Mouse (Mus musculus): ENCODE results near the gene Gpr22. TPM values are rescaled to one million over a fixed set of nuclear protein-coding genes. Genes with fewer than 3 reads are reported as not detected.

Gene Gpr22
- polyA plus RNA-seq, 1 experiment from 2014 or later, result 0.38 TPM

GRCm38 (mm10) chr12:31714070-31714469, 323 bp upstream of the Gpr22 start:
- no peak for ATAC-seq (ENCODE audit: low FRiP score, low read depth)
- H3K9ac ChIP-seq, result no peak overlapping the region
- H3K4me2 ChIP-seq (replicated peaks), result peak overlapping the region; percentile 49
- H3K27me3 ChIP-seq, result no peaks in the 10 kb centered on the region
- no peak overlapping the region for H3K27ac ChIP-seq
- H3K36me3 ChIP-seq, result no peaks in the 10 kb centered on the region
- H3K4me3 ChIP-seq, result no peak overlapping the region
- peaks cover 10% of the 10 kb centered on the region for H3K4me1 ChIP-seq
- 45% methylated on average over 3 of the region's 3 CpGs for WGBS
- no peaks in the 10 kb centered on the region for H3K9me3 ChIP-seq

GRCm38 (mm10) chr12:31712727-31713126, 1.0 kb downstream of the Gpr22 start:
- 62% methylated on average over 4 of the region's 4 CpGs for WGBS
- Histone ChIP-seq H3K27me3 (no peaks in the 10 kb centered on the region), H3K9ac (no peak overlapping the region), H3K27ac (no peak overlapping the region), H3K36me3 (no peaks in the 10 kb centered on the region), H3K4me3 (no peak overlapping the region), H3K4me1 (peaks cover 11% of the 10 kb centered on the region), H3K9me3 (no peaks in the 10 kb centered on the region), H3K4me2 (replicated peaks) (no peak overlapping the region)
- no peak for ATAC-seq (ENCODE audit: low FRiP score, low read depth)

- H3K27ac ChIP-seq, result no peak overlapping the region
- H3K9ac ChIP-seq, result no peak overlapping the region
- ATAC-seq (ENCODE audit: low FRiP score, low read depth), result no peak
- no peaks in the 10 kb centered on the region for H3K27me3 ChIP-seq
- no peaks in the 10 kb centered on the region for H3K36me3 ChIP-seq
- peaks cover 14% of the 10 kb centered on the region for H3K4me1 ChIP-seq
- H3K9me3 ChIP-seq, result no peaks in the 10 kb centered on the region
- 43% methylated on average over 5 of the region's 5 CpGs for WGBS
- H3K4me2 ChIP-seq (replicated peaks), result no peak overlapping the region
- no peak overlapping the region for H3K4me3 ChIP-seq
Observed at GRCm38 (mm10) chr12:31712233-31712632, 1.5 kb downstream of the Gpr22 start.

GRCm38 (mm10) chr12:31709665-31710064, 4.1 kb downstream of the Gpr22 start:
- WGBS, result 91% methylated on average over 6 of the region's 6 CpGs
- no peaks in the 10 kb centered on the region for H3K9me3 ChIP-seq
- no peak overlapping the region for H3K4me3 ChIP-seq
- H3K27me3 ChIP-seq, result no peaks in the 10 kb centered on the region
- H3K4me1 ChIP-seq, result peaks cover 14% of the 10 kb centered on the region
- H3K4me2 ChIP-seq (replicated peaks), result no peak overlapping the region
- H3K36me3 ChIP-seq, result no peaks in the 10 kb centered on the region
- no peak overlapping the region for H3K27ac ChIP-seq
- ATAC-seq (ENCODE audit: low FRiP score, low read depth), result no peak
- H3K9ac ChIP-seq, result no peak overlapping the region

- WGBS, result 31% methylated on average over 1 of the region's 1 CpGs
- Histone ChIP-seq H3K9ac (no peak overlapping the region), H3K9me3 (no peaks in the 10 kb centered on the region), H3K36me3 (no peaks in the 10 kb centered on the region), H3K4me1 (peaks cover 8% of the 10 kb centered on the region), H3K4me2 (replicated peaks) (no peak overlapping the region), H3K27me3 (no peaks in the 10 kb centered on the region), H3K27ac (no peak overlapping the region), H3K4me3 (no peak overlapping the region)
- no peak for ATAC-seq (ENCODE audit: low FRiP score, low read depth)
Observed at GRCm38 (mm10) chr12:31707531-31707930, 6.2 kb downstream of the Gpr22 start.

- H3K4me2 ChIP-seq (replicated peaks), result no peak overlapping the region
- 52% methylated on average over 2 of the region's 2 CpGs for WGBS
- no peak overlapping the region for H3K4me3 ChIP-seq
- H3K27me3 ChIP-seq, result no peaks in the 10 kb centered on the region
- no peak overlapping the region for H3K27ac ChIP-seq
- H3K36me3 ChIP-seq, result no peaks in the 10 kb centered on the region
- no peak for ATAC-seq (ENCODE audit: low FRiP score, low read depth)
- peaks cover 4% of the 10 kb centered on the region; the same call in 1 of the 2 replicates for H3K4me1 ChIP-seq
- H3K9me3 ChIP-seq, result no peaks in the 10 kb centered on the region
- H3K9ac ChIP-seq, result no peak overlapping the region
Observed at GRCm38 (mm10) chr12:31706168-31706567, 7.6 kb downstream of the Gpr22 start.

GRCm38 (mm10) chr12:31703904-31704303, 9.8 kb downstream of the Gpr22 start:
- WGBS, result 80% methylated on average over 6 of the region's 6 CpGs
- H3K27ac ChIP-seq, result no peak overlapping the region
- ATAC-seq (ENCODE audit: low FRiP score, low read depth), result no peak

GRCm38 (mm10) chr12:31701411-31701810, 12.3 kb downstream of the Gpr22 start:
- WGBS, result 58% methylated on average over 5 of the region's 5 CpGs
- Histone ChIP-seq H3K9ac (no peak overlapping the region), H3K27me3 (no peaks in the 10 kb centered on the region), H3K4me2 (replicated peaks) (no peak overlapping the region), H3K4me1 (no peaks in the 10 kb centered on the region), H3K36me3 (peaks cover 19% of the 10 kb centered on the region), H3K9me3 (peaks cover 8% of the 10 kb centered on the region; the same call in 1 of the 2 replicates), H3K27ac (no peak overlapping the region), H3K4me3 (no peak overlapping the region)
- no peak for ATAC-seq (ENCODE audit: low FRiP score, low read depth)

More at GRCm38 (mm10) chr12:31703904-31704303, 9.8 kb downstream of the Gpr22 start:
- Histone ChIP-seq H3K27me3 (no peaks in the 10 kb centered on the region), H3K4me3 (no peak overlapping the region), H3K4me2 (replicated peaks) (no peak overlapping the region), H3K36me3 (no peaks in the 10 kb centered on the region), H3K9me3 (no peaks in the 10 kb centered on the region), H3K9ac (no peak overlapping the region), H3K4me1 (peaks cover 4% of the 10 kb centered on the region; the same call in 1 of the 2 replicates)

- Histone ChIP-seq H3K9me3 (peaks cover 8% of the 10 kb centered on the region; the same call in 1 of the 2 replicates), H3K27ac (no peak overlapping the region), H3K9ac (no peak overlapping the region), H3K4me1 (no peaks in the 10 kb centered on the region), H3K4me3 (no peak overlapping the region), H3K36me3 (peaks cover 19% of the 10 kb centered on the region), H3K27me3 (no peaks in the 10 kb centered on the region), H3K4me2 (replicated peaks) (no peak overlapping the region)
- no peak for ATAC-seq (ENCODE audit: low FRiP score, low read depth)
- WGBS, result 73% methylated on average over 5 of the region's 5 CpGs
Observed at GRCm38 (mm10) chr12:31700623-31701347, 13.0 kb downstream of the Gpr22 start.

GRCm38 (mm10) chr12:31693278-31693677, 20.5 kb downstream of the Gpr22 start:
- H3K9me3 ChIP-seq, result peaks cover 8% of the 10 kb centered on the region; the same call in 1 of the 2 replicates
- peaks cover 18% of the 10 kb centered on the region for H3K36me3 ChIP-seq
- no peak overlapping the region for H3K4me2 ChIP-seq (replicated peaks)
- no peak for ATAC-seq (ENCODE audit: low FRiP score, low read depth)
- 100% methylated on average over 1 of the region's 1 CpGs for WGBS
- no peak overlapping the region for H3K27ac ChIP-seq
- H3K4me3 ChIP-seq, result no peak overlapping the region
- no peak overlapping the region for H3K9ac ChIP-seq
- H3K4me1 ChIP-seq, result no peaks in the 10 kb centered on the region
- H3K27me3 ChIP-seq, result no peaks in the 10 kb centered on the region

GRCm38 (mm10) chr12:31686679-31687078, 27.1 kb downstream of the Gpr22 start:
- WGBS, result 93% methylated on average over 3 of the region's 3 CpGs
- Histone ChIP-seq H3K36me3 (peaks cover 16% of the 10 kb centered on the region), H3K9ac (no peak overlapping the region), H3K9me3 (no peaks in the 10 kb centered on the region), H3K4me2 (replicated peaks) (no peak overlapping the region), H3K27ac (no peak overlapping the region), H3K27me3 (no peaks in the 10 kb centered on the region), H3K4me3 (no peak overlapping the region), H3K4me1 (no peaks in the 10 kb centered on the region)
- no peak for ATAC-seq (ENCODE audit: low FRiP score, low read depth)

- no peaks in the 10 kb centered on the region for H3K9me3 ChIP-seq
- ATAC-seq (ENCODE audit: low FRiP score, low read depth), result no peak
- no peak overlapping the region for H3K27ac ChIP-seq
- H3K4me1 ChIP-seq, result no peaks in the 10 kb centered on the region
- no peaks in the 10 kb centered on the region for H3K27me3 ChIP-seq
- no peak overlapping the region for H3K4me2 ChIP-seq (replicated peaks)
- no peak overlapping the region for H3K4me3 ChIP-seq
- H3K9ac ChIP-seq, result no peak overlapping the region
- 72% methylated on average over 3 of the region's 3 CpGs for WGBS
- peaks cover 60% of the 10 kb centered on the region for H3K36me3 ChIP-seq
Observed at GRCm38 (mm10) chr12:31667187-31667586, 46.6 kb downstream of the Gpr22 start.

- no peak for ATAC-seq (ENCODE audit: low FRiP score, low read depth)
- H3K27ac ChIP-seq, result no peak overlapping the region
- peaks cover 52% of the 10 kb centered on the region for H3K36me3 ChIP-seq
- 78% methylated on average over 6 of the region's 6 CpGs for WGBS
- no peak overlapping the region for H3K4me3 ChIP-seq
- H3K4me1 ChIP-seq, result no peaks in the 10 kb centered on the region
- H3K9ac ChIP-seq, result no peak overlapping the region
- H3K4me2 ChIP-seq (replicated peaks), result no peak overlapping the region
- H3K27me3 ChIP-seq, result no peaks in the 10 kb centered on the region
- no peaks in the 10 kb centered on the region for H3K9me3 ChIP-seq
Observed at GRCm38 (mm10) chr12:31665999-31666398, 47.7 kb downstream of the Gpr22 start.
